Mouse (Mus musculus) megakaryocyte progenitor cell, adult 5-6 weeks (primary cell): ENCODE measurements around the gene Cox18. TPM values are rescaled to one million over a fixed set of nuclear protein-coding genes. Genes with fewer than 3 reads are reported as not detected.

Source experiments
- ATAC-seq: replicated peaks from 2 replicates; pipeline ENCODE4 v1.8.0; 2016; ENCODE audit warnings: mild to moderate bottlenecking, moderate TSS enrichment, inconsistent platforms; ENCODE audit not compliant: poor library complexity
- total RNA-seq, 2 experiments: library from RNA; stranded (forward) in 1 of 2; stranded (reverse) in 1 of 2; fragments of 157-497, 149-512 nt in 1 of 2; fragments of 200-1000 nt in 1 of 2; gene quantifications; 2 replicates each; pipeline versions ENCODE4 v1.2.3 to v1.2.4; 2015 to 2017

The Cox18 gene
- total RNA-seq, 2 experiments from 2014 or later, result 11.2 to 45.0 TPM

DNA sequence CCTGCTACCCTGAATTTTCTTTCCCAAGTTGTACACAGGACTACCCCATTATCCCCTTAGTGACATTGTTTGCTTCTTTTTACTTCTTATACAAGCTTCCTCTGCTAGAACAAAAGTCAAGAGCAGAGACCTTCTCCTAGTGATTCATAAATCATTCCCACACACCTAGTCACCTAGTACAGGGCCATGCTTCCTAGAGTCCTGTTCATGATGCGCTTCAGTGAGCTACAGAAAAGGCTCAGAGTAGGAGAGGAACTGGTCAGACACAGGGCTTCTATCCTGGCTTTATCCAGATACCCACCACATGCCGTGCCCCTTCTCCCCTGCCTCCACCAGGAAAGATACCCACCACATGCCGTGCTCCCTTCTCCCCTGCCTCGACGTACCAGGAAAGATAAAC is 44.7 kb downstream of the Cox18 start:
- ATAC-seq, result no peak

DNA sequence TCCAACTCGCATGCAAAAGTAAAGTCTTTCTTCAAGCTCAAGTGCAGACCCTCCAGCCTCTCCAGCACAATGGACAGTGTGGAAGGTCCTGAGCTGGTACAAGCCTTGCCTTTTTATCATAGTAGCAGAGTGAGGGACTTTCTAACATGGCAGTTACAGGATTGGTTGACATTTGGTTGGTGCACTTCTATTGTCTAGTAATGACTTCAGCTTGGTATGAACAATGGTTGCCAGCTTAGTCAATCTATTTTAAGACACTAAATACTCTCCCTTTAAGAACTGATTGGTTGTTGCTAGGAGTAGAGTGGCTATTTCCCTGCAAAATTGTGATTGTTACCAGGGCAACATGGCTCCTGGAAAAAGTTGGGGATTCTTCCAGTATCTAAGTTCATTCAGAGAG is 45.7 kb downstream of the Cox18 start:
- ATAC-seq, result no peak

Other genes with a start within 250 kb of the Cox18 start
- 83.2 and 103 TPM in 2 replicates for gene Ankrd17, start 142.6 kb upstream of the Cox18 start, total RNA-seq (2015)
- gene Ankrd17, start 142.6 kb upstream of the Cox18 start, total RNA-seq (2017), result 55.3 and 83.6 TPM in 2 replicates
- 2.0 and 4.1 TPM in 2 replicates for gene Gm9958, start 143.2 kb upstream of the Cox18 start, total RNA-seq (2015)
- 1.3 and 2.4 TPM in 2 replicates for gene Gm9958, start 143.2 kb upstream of the Cox18 start, total RNA-seq (2017)
- gene Alb, start 236.9 kb upstream of the Cox18 start, total RNA-seq (2015), result not detected in 2 replicates
- not detected in 2 replicates for gene Alb, start 236.9 kb upstream of the Cox18 start, total RNA-seq (2017)